35 mouse cellular contexts compared by ENCODE assay signal in the genomic region with DNA sequence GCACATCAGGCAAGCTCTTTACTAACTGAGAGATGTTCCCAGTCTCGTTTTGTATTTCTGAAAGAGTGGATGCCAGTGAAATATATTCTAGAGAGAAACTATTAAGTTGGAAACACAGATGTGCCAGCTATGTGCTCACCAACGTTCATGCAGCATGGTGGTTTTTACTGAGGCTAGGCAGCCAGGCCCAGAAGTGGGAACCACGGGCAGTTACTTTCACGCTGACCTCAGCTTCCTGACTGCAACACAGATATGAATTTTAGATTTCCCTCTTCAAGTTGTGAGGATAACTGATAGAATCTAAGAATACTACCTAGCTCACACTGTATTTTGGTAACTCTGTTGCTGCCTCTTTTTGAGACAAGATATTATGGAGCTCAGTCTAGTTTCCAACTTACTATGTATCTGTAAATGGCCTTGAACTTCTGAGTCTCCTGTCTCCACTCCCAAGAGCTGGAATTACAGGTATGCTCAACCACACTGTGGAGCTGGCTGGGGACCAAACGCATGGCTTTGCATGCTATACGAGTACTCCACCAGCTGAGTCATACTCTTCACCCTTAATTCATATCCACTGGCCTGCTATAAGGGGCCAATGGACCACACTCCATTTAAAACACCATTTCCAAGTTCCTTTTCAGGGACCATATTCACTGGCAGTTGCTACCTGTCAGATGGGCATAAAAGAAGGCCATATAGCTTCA. TPM values are rescaled to one million over a fixed set of nuclear protein-coding genes. Genes with fewer than 3 reads are reported as not detected.
DNase-seq lines count a peak whose midpoint lies in the region; ATAC-seq and TF ChIP-seq lines count a peak whose summit lies in the region.
"Had no signal": no experiment of that assay in that cellular context is flagged by ENCODE, and none has a peak within 500 bp of the region (broad histone marks: within the 10 kb centered on the region; RNA-seq: fewer than 3 reads in every experiment).

No protein-coding gene starts in this region.

- no peak overlapping the region for H3K9ac ChIP-seq in lung, postnatal 0 days (replicated peaks; ENCODE audit: low read depth)
- H3K9ac ChIP-seq in midbrain, postnatal 0 days (replicated peaks; ENCODE audit: low read length, poor library complexity, severe bottlenecking) = no peak overlapping the region
- no peak overlapping the region for H3K9ac ChIP-seq in liver, embryonic 12.5 days
- H3K9ac ChIP-seq: forebrain, embryonic 15.5 days; hindbrain, embryonic 15.5 days; kidney, embryonic 15.5 days; limb, embryonic 15.5 days; liver, embryonic 14.5 days; neural tube, embryonic 15.5 days; stomach, embryonic 15.5 days had no signal

- ATAC-seq in lung, postnatal 0 days = peak; percentile 56
- ATAC-seq in common myeloid progenitor, adult 5-6 weeks (replicated peaks; ENCODE audit: low read depth, poor library complexity, severe bottlenecking) = peak; percentile 82
- ATAC-seq in hematopoietic stem cell, adult 5-6 weeks (replicated peaks in 1 of 2; ENCODE audit: insufficient read depth in 1 of 2, low FRiP score in 2 of 2, low TSS enrichment in 1 of 2, low read depth in 1 of 2, poor library complexity in 2 of 2, severe bottlenecking in 2 of 2) = peak; percentile 85 to 88
- no peak for ATAC-seq in midbrain, postnatal 0 days (ENCODE audit: low FRiP score)
- no peak for ATAC-seq in liver, embryonic 12.5 days
- ATAC-seq: forebrain, embryonic 15.5 days; inflammation-experienced regulatory T-cells, adult 6 months had no signal

- H3K27ac ChIP-seq in lung, postnatal 0 days (ENCODE audit: low read length) = no peak overlapping the region
- H3K27ac ChIP-seq in midbrain, postnatal 0 days (ENCODE audit: low read depth, low read length) = no peak overlapping the region
- H3K27ac ChIP-seq in liver, embryonic 12.5 days = no peak overlapping the region
- H3K27ac ChIP-seq: forebrain, embryonic 10.5 days; forebrain, embryonic 15.5 days; hindbrain, embryonic 15.5 days; kidney, embryonic 15.5 days; layer of hippocampus, adult 2 months; limb, embryonic 10.5 days; limb, embryonic 15.5 days; liver, embryonic 14.5 days; neural tube, embryonic 15.5 days; stomach, embryonic 15.5 days had no signal

- no peak for TF ChIP-seq CTCF in lung, postnatal 0 days (IDR thresholded peaks at IDR 0.05)
- TF ChIP-seq CTCF in midbrain, postnatal 0 days (IDR thresholded peaks at IDR 0.05) = no peak

- no peak overlapping the region for H3K4me3 ChIP-seq in lung, postnatal 0 days (ENCODE audit: low read depth, low read length)
- H3K4me3 ChIP-seq in midbrain, postnatal 0 days (ENCODE audit: low read depth, low read length) = no peak overlapping the region
- no peak overlapping the region for H3K4me3 ChIP-seq in liver, embryonic 12.5 days
- H3K4me3 ChIP-seq: forebrain, embryonic 10.5 days; forebrain, embryonic 15.5 days; hindbrain, embryonic 15.5 days; kidney, embryonic 15.5 days; layer of hippocampus, adult 2 months; limb, embryonic 10.5 days; limb, embryonic 15.5 days; neural tube, embryonic 15.5 days; stomach, embryonic 15.5 days had no signal

- 59% methylated on average over 6 of the region's 6 CpGs for WGBS in lung, postnatal 0 days
- WGBS in midbrain, postnatal 0 days = 82% methylated on average over 6 of the region's 6 CpGs
- 33% methylated on average over 6 of the region's 6 CpGs for WGBS in liver, embryonic 12.5 days (ENCODE audit: insufficient replicate concordance)

- DNase-seq in lung, postnatal 0 days (ENCODE audit: low spot score) = peak; percentile 11
- DNase-seq in lung, postnatal 10 days = no peak
- no peak for DNase-seq in midbrain, postnatal 0 days (ENCODE audit: low spot score)
- DNase-seq: adrenal gland, adult 8-10 months; cerebellum, adult 2 months; cerebellum, postnatal 14 days; heart, postnatal 4 days; kidney, adult 11 months; lung, adult 2 months; lung, postnatal 4 days; midbrain, embryonic 14.5 days; right cerebral cortex, postnatal 25 days; thymus, adult 18-20 months; thymus, postnatal 36 days had no signal

- no peak overlapping the region for H3K4me2 ChIP-seq in lung, postnatal 0 days (replicated peaks; ENCODE audit: low read depth, low read length)
- H3K4me2 ChIP-seq in midbrain, postnatal 0 days (ENCODE audit: low read depth, low read length, poor library complexity, severe bottlenecking) = no peak overlapping the region
- H3K4me2 ChIP-seq in liver, embryonic 12.5 days = no peak overlapping the region
- H3K4me2 ChIP-seq: forebrain, embryonic 15.5 days; heart, embryonic 11.5 days; hindbrain, embryonic 15.5 days; kidney, embryonic 15.5 days; limb, embryonic 15.5 days; neural tube, embryonic 15.5 days; stomach, embryonic 15.5 days had no signal

- no peaks in the 10 kb centered on the region for H3K27me3 ChIP-seq in lung, postnatal 0 days (replicated peaks; ENCODE audit: insufficient read depth, low read length)
- no peaks in the 10 kb centered on the region for H3K27me3 ChIP-seq in midbrain, postnatal 0 days (ENCODE audit: insufficient read depth, low read length)
- H3K27me3 ChIP-seq in liver, embryonic 12.5 days (replicated peaks) = no peaks in the 10 kb centered on the region
- H3K27me3 ChIP-seq: forebrain, embryonic 15.5 days; hindbrain, embryonic 15.5 days; kidney, embryonic 15.5 days; limb, embryonic 15.5 days; neural tube, embryonic 15.5 days; stomach, embryonic 15.5 days had no signal

- no peaks in the 10 kb centered on the region for H3K9me3 ChIP-seq in lung, postnatal 0 days (ENCODE audit: low read length)
- H3K9me3 ChIP-seq in midbrain, postnatal 0 days (ENCODE audit: low read length) = no peaks in the 10 kb centered on the region
- no peaks in the 10 kb centered on the region for H3K9me3 ChIP-seq in liver, embryonic 12.5 days (replicated peaks)
- H3K9me3 ChIP-seq: forebrain, embryonic 10.5 days; forebrain, embryonic 15.5 days; hindbrain, embryonic 15.5 days; kidney, embryonic 15.5 days; limb, embryonic 10.5 days; limb, embryonic 15.5 days; neural tube, embryonic 15.5 days; stomach, embryonic 15.5 days had no signal

- no peak for TF ChIP-seq EP300 in lung, postnatal 0 days (IDR thresholded peaks at IDR 0.05)

- no peaks in the 10 kb centered on the region for H3K36me3 ChIP-seq in lung, postnatal 0 days (ENCODE audit: insufficient read depth, low read length)
- no peaks in the 10 kb centered on the region for H3K36me3 ChIP-seq in midbrain, postnatal 0 days (ENCODE audit: insufficient read depth, low read length)
- H3K36me3 ChIP-seq in liver, embryonic 12.5 days = no peaks in the 10 kb centered on the region
- H3K36me3 ChIP-seq: forebrain, embryonic 10.5 days; forebrain, embryonic 15.5 days; hindbrain, embryonic 15.5 days; kidney, embryonic 15.5 days; limb, embryonic 10.5 days; limb, embryonic 15.5 days; neural tube, embryonic 15.5 days; stomach, embryonic 15.5 days had no signal

- H3K4me1 ChIP-seq in lung, postnatal 0 days (ENCODE audit: insufficient read depth, low read depth, low read length) = no peaks in the 10 kb centered on the region
- H3K4me1 ChIP-seq in midbrain, postnatal 0 days (ENCODE audit: insufficient read depth, low read length) = no peaks in the 10 kb centered on the region
- H3K4me1 ChIP-seq in liver, embryonic 12.5 days = no peaks in the 10 kb centered on the region
- H3K4me1 ChIP-seq: forebrain, embryonic 10.5 days; forebrain, embryonic 15.5 days; hindbrain, embryonic 15.5 days; kidney, embryonic 15.5 days; limb, embryonic 10.5 days; limb, embryonic 15.5 days; neural tube, embryonic 15.5 days; stomach, embryonic 15.5 days had no signal

RNA-seq across cellular contexts. Expression of gene Bpifc, which starts 22.1 kb away (rescaled TPM):
- 0.14 and 0.15 TPM in 2 replicates for polyA plus RNA-seq in lung, postnatal 0 days (2015; fragmentation: Nextera tagmentation; extraction: Ambion mirVana)
- total RNA-seq in common myeloid progenitor, adult 5-6 weeks (2017) = 3.4 and 5.7 TPM in 2 replicates
- total RNA-seq in hematopoietic stem cell, adult 5-6 weeks (2017) = 1.6 and 2.6 TPM in 2 replicates
- 0.33 TPM in 2 replicates for total RNA-seq in midbrain, postnatal 0 days (2014; rRNA removed)
- 0.11 and 0.15 TPM in 2 replicates for polyA plus RNA-seq in midbrain, postnatal 0 days (2015; fragmentation: Nextera tagmentation; extraction: Ambion mirVana)
- polyA plus RNA-seq in liver, embryonic 12.5 days (2016; fragmentation: Nextera tagmentation; extraction: Ambion mirVana) = not detected in 2 replicates
- total RNA-seq: CH12.LX; ES-E14; gastrocnemius, adult 8-10 months; gastrocnemius, postnatal 4 days; heart, postnatal 4 days; layer of hippocampus, adult 2 months had no signal
- polyA plus RNA-seq: C2C12; embryonic facial prominence, embryonic 11.5 days; forebrain, embryonic 10.5 days; forebrain, embryonic 15.5 days; heart, embryonic 11.5 days; hindbrain, embryonic 15.5 days; inflammation-experienced regulatory T-cells, adult 6 months; limb, embryonic 10.5 days; midbrain, embryonic 14.5 days had no signal

RNA-seq across cellular contexts. Expression of gene Rtcb, which starts 31.9 kb away (rescaled TPM):
- polyA plus RNA-seq in lung, postnatal 0 days (2015; fragmentation: Nextera tagmentation; extraction: Ambion mirVana) = 99.9 and 100 TPM in 2 replicates
- 176 and 191 TPM in 2 replicates for total RNA-seq in common myeloid progenitor, adult 5-6 weeks (2017)
- 210 and 223 TPM in 2 replicates for total RNA-seq in hematopoietic stem cell, adult 5-6 weeks (2017)
- 103 and 110 TPM in 2 replicates for total RNA-seq in midbrain, postnatal 0 days (2014; rRNA removed)
- 163 and 164 TPM in 2 replicates for polyA plus RNA-seq in midbrain, postnatal 0 days (2015; fragmentation: Nextera tagmentation; extraction: Ambion mirVana)
- polyA plus RNA-seq in liver, embryonic 12.5 days (2016; fragmentation: Nextera tagmentation; extraction: Ambion mirVana) = 115 and 118 TPM in 2 replicates

RNA-seq across cellular contexts. Expression of gene Fbxo7, which starts 32.2 kb away (rescaled TPM):
- 20.2 and 22.3 TPM in 2 replicates for polyA plus RNA-seq in lung, postnatal 0 days (2015; fragmentation: Nextera tagmentation; extraction: Ambion mirVana)
- total RNA-seq in common myeloid progenitor, adult 5-6 weeks (2017) = 26.0 and 38.1 TPM in 2 replicates
- total RNA-seq in hematopoietic stem cell, adult 5-6 weeks (2017) = 24.6 and 27.3 TPM in 2 replicates
- 16.6 and 19.6 TPM in 2 replicates for total RNA-seq in midbrain, postnatal 0 days (2014; rRNA removed)
- polyA plus RNA-seq in midbrain, postnatal 0 days (2015; fragmentation: Nextera tagmentation; extraction: Ambion mirVana) = 26.1 and 29.6 TPM in 2 replicates
- polyA plus RNA-seq in liver, embryonic 12.5 days (2016; fragmentation: Nextera tagmentation; extraction: Ambion mirVana) = 67.9 and 68.0 TPM in 2 replicates

Comparison
In these comparisons a context has a peak if more than half of its experiments do, and no peak if none do; other contexts are left out.
1. ATAC-seq: peak in lung, postnatal 0 days (single experiment), common myeloid progenitor, adult 5-6 weeks (single experiment) and hematopoietic stem cell, adult 5-6 weeks (2 of 2); none in midbrain, postnatal 0 days (single experiment) and liver, embryonic 12.5 days (single experiment).